Mouse (Mus musculus): Measurements from ENCODE around the gene Atp5j. TPM values are rescaled to one million over a fixed set of nuclear protein-coding genes. Genes with fewer than 3 reads are reported as not detected.

Atp5j gene
- polyA plus RNA-seq, 1 experiment from 2014 or later: 758 TPM

GRCm38 (mm10) chr16:84835823-84836743 lies 658 bp upstream of the Atp5j start:
- WGBS: 9% methylated on average over 25 of the region's 29 CpGs
- Histone ChIP-seq H3K27me3 (no peaks in the 10 kb centered on the region), H3K4me3 (replicated peaks) (peak overlapping the region; percentile 94), H3K27ac (peak overlapping the region; percentile 98), H3K4me1 (peaks cover 18% of the 10 kb centered on the region), H3K9me3 (no peaks in the 10 kb centered on the region), H3K4me2 (peak overlapping the region; percentile 79), H3K36me3 (replicated peaks) (peaks cover 21% of the 10 kb centered on the region), H3K9ac (peak overlapping the region; percentile 94)
- ATAC-seq (ENCODE audit: low FRiP score): peak; percentile 2; the same call in 1 of the 2 replicates

GRCm38 (mm10) chr16:84834745-84835440 lies 532 bp downstream of the Atp5j start, which contains the start of gene Gabpa:
Gene Gabpa, plus strand, starts transcription at chr16:84834925.
- peak; percentile 95 for ATAC-seq (ENCODE audit: low FRiP score)
- under 1% methylated on average over 51 of the region's 52 CpGs for WGBS

GRCm38 (mm10) chr16:84834344-84834743 lies 1.1 kb downstream of the Atp5j start:
- peak overlapping the region; percentile 79 for H3K4me2 ChIP-seq
- WGBS: 1% methylated on average over 22 of the region's 22 CpGs
- peaks cover 18% of the 10 kb centered on the region for H3K4me1 ChIP-seq
- H3K9ac ChIP-seq: peak overlapping the region; percentile 94
- peak overlapping the region; percentile 98 for H3K27ac ChIP-seq
- peak overlapping the region; percentile 94 for H3K4me3 ChIP-seq (replicated peaks)
- no peaks in the 10 kb centered on the region for H3K9me3 ChIP-seq
- H3K27me3 ChIP-seq: no peaks in the 10 kb centered on the region
- ATAC-seq (ENCODE audit: low FRiP score): no peak
- H3K36me3 ChIP-seq (replicated peaks): peaks cover 28% of the 10 kb centered on the region

More at GRCm38 (mm10) chr16:84834745-84835440, 532 bp downstream of the Atp5j start, which contains the start of gene Gabpa:
- peak within 1 kb of the TSS; percentile 94 for H3K9ac ChIP-seq
- no peaks in the 10 kb centered on the region for H3K9me3 ChIP-seq
- peaks cover 18% of the 10 kb centered on the region for H3K4me1 ChIP-seq
- H3K36me3 ChIP-seq (replicated peaks): peaks cover 25% of the 10 kb centered on the region
- peak within 1 kb of the TSS; percentile 79 for H3K4me2 ChIP-seq
- H3K27me3 ChIP-seq: no peaks in the 10 kb centered on the region
- peak within 1 kb of the TSS; percentile 98 for H3K27ac ChIP-seq
- peak within 1 kb of the TSS; percentile 94 for H3K4me3 ChIP-seq (replicated peaks)

GRCm38 (mm10) chr16:84832736-84833135 lies 2.7 kb downstream of the Atp5j start:
- Histone ChIP-seq H3K4me2 (no peak overlapping the region), H3K9ac (no peak overlapping the region), H3K27me3 (no peaks in the 10 kb centered on the region), H3K27ac (no peak overlapping the region), H3K9me3 (no peaks in the 10 kb centered on the region), H3K36me3 (replicated peaks) (peaks cover 40% of the 10 kb centered on the region), H3K4me3 (replicated peaks) (no peak overlapping the region), H3K4me1 (peaks cover 18% of the 10 kb centered on the region)
- ATAC-seq (ENCODE audit: low FRiP score): no peak
- WGBS: 94% methylated on average over 5 of the region's 5 CpGs

GRCm38 (mm10) chr16:84831696-84832095 lies 3.7 kb downstream of the Atp5j start:
- no peak overlapping the region for H3K27ac ChIP-seq
- H3K36me3 ChIP-seq (replicated peaks): peaks cover 51% of the 10 kb centered on the region
- H3K4me1 ChIP-seq: peaks cover 13% of the 10 kb centered on the region
- no peaks in the 10 kb centered on the region for H3K9me3 ChIP-seq
- H3K4me2 ChIP-seq: no peak overlapping the region
- no peak overlapping the region for H3K4me3 ChIP-seq (replicated peaks)
- no peak overlapping the region for H3K9ac ChIP-seq
- no peaks in the 10 kb centered on the region for H3K27me3 ChIP-seq
- 88% methylated on average over 5 of the region's 5 CpGs for WGBS
- no peak for ATAC-seq (ENCODE audit: low FRiP score)

GRCm38 (mm10) chr16:84825009-84825408 lies 10.4 kb downstream of the Atp5j start:
- H3K4me3 ChIP-seq (replicated peaks): no peak overlapping the region
- no peak; the same call in 1 of the 2 replicates for ATAC-seq (ENCODE audit: low FRiP score)
- 73% methylated on average over 6 of the region's 6 CpGs for WGBS
- no peaks in the 10 kb centered on the region for H3K27me3 ChIP-seq
- H3K27ac ChIP-seq: peak overlapping the region; percentile 42; the same call in 1 of the 2 replicates
- H3K4me2 ChIP-seq: no peak overlapping the region
- H3K4me1 ChIP-seq: no peaks in the 10 kb centered on the region
- H3K9me3 ChIP-seq: no peaks in the 10 kb centered on the region
- no peak overlapping the region for H3K9ac ChIP-seq
- H3K36me3 ChIP-seq (replicated peaks): peaks cover 79% of the 10 kb centered on the region

- Histone ChIP-seq H3K36me3 (replicated peaks) (peaks cover 33% of the 10 kb centered on the region), H3K9ac (no peak overlapping the region), H3K9me3 (no peaks in the 10 kb centered on the region), H3K4me3 (replicated peaks) (no peak overlapping the region), H3K4me2 (no peak overlapping the region), H3K27ac (no peak overlapping the region), H3K27me3 (no peaks in the 10 kb centered on the region), H3K4me1 (no peaks in the 10 kb centered on the region)
- WGBS: 34% methylated on average over 7 of the region's 7 CpGs
- ATAC-seq (ENCODE audit: low FRiP score): peak; percentile 77; the same call in 1 of the 2 replicates
These were observed 18.0 kb downstream of the Atp5j start for GRCm38 (mm10) chr16:84817423-84817822.

- peaks cover 39% of the 10 kb centered on the region for H3K36me3 ChIP-seq (replicated peaks)
- H3K4me1 ChIP-seq: no peaks in the 10 kb centered on the region
- no peak overlapping the region for H3K9ac ChIP-seq
- no peaks in the 10 kb centered on the region for H3K9me3 ChIP-seq
- WGBS: 90% methylated on average over 8 of the region's 8 CpGs
- ATAC-seq (ENCODE audit: low FRiP score): no peak
- H3K4me3 ChIP-seq (replicated peaks): no peak overlapping the region
- H3K27me3 ChIP-seq: no peaks in the 10 kb centered on the region
- H3K4me2 ChIP-seq: no peak overlapping the region
- no peak overlapping the region for H3K27ac ChIP-seq
These were observed 20.9 kb downstream of the Atp5j start for GRCm38 (mm10) chr16:84814511-84814910.

GRCm38 (mm10) chr16:84813852-84814251 lies 21.6 kb downstream of the Atp5j start:
- H3K9ac ChIP-seq: no peak overlapping the region
- H3K4me1 ChIP-seq: no peaks in the 10 kb centered on the region
- H3K27me3 ChIP-seq: no peaks in the 10 kb centered on the region
- no peak overlapping the region for H3K4me2 ChIP-seq
- H3K9me3 ChIP-seq: no peaks in the 10 kb centered on the region
- 87% methylated on average over 8 of the region's 8 CpGs for WGBS
- H3K27ac ChIP-seq: no peak overlapping the region
- peaks cover 37% of the 10 kb centered on the region for H3K36me3 ChIP-seq (replicated peaks)
- no peak for ATAC-seq (ENCODE audit: low FRiP score)
- H3K4me3 ChIP-seq (replicated peaks): no peak overlapping the region

- H3K9ac ChIP-seq: no peak overlapping the region
- H3K4me1 ChIP-seq: no peaks in the 10 kb centered on the region
- no peaks in the 10 kb centered on the region for H3K27me3 ChIP-seq
- ATAC-seq (ENCODE audit: low FRiP score): no peak
- no peak overlapping the region for H3K27ac ChIP-seq
- no peak overlapping the region for H3K4me2 ChIP-seq
- H3K36me3 ChIP-seq (replicated peaks): peaks cover 52% of the 10 kb centered on the region
- no peaks in the 10 kb centered on the region for H3K9me3 ChIP-seq
- no peak overlapping the region for H3K4me3 ChIP-seq (replicated peaks)
- WGBS: 100% methylated on average over 1 of the region's 1 CpGs
These were observed 25.2 kb downstream of the Atp5j start for GRCm38 (mm10) chr16:84810254-84810653.

GRCm38 (mm10) chr16:84807874-84808273 lies 27.6 kb downstream of the Atp5j start:
- H3K36me3 ChIP-seq (replicated peaks): peaks cover 49% of the 10 kb centered on the region
- no peaks in the 10 kb centered on the region for H3K4me1 ChIP-seq
- 95% methylated on average over 7 of the region's 7 CpGs for WGBS
- H3K4me3 ChIP-seq (replicated peaks): no peak overlapping the region
- H3K27ac ChIP-seq: no peak overlapping the region
- ATAC-seq (ENCODE audit: low FRiP score): no peak
- no peaks in the 10 kb centered on the region for H3K9me3 ChIP-seq
- no peak overlapping the region for H3K9ac ChIP-seq
- H3K27me3 ChIP-seq: no peaks in the 10 kb centered on the region
- H3K4me2 ChIP-seq: no peak overlapping the region

- 97% methylated on average over 3 of the region's 3 CpGs for WGBS
- no peaks in the 10 kb centered on the region for H3K4me1 ChIP-seq
- H3K27ac ChIP-seq: no peak overlapping the region
- H3K9ac ChIP-seq: no peak overlapping the region
- H3K27me3 ChIP-seq: no peaks in the 10 kb centered on the region
- H3K4me2 ChIP-seq: no peak overlapping the region
- no peak overlapping the region for H3K4me3 ChIP-seq (replicated peaks)
- H3K36me3 ChIP-seq (replicated peaks): peaks cover 40% of the 10 kb centered on the region
- no peak for ATAC-seq (ENCODE audit: low FRiP score)
- no peaks in the 10 kb centered on the region for H3K9me3 ChIP-seq
These were observed 29.2 kb downstream of the Atp5j start for GRCm38 (mm10) chr16:84806175-84806574.

Data from forebrain, embryonic 12.5 days (tissue).